Mouse (Mus musculus): ENCODE results near the gene Dmtf1. TPM values are rescaled to one million over a fixed set of nuclear protein-coding genes. Genes with fewer than 3 reads are reported as not detected.

Dmtf1 gene
- polyA plus RNA-seq, 1 experiment from 2014 or later: 44.9 TPM

DNA sequence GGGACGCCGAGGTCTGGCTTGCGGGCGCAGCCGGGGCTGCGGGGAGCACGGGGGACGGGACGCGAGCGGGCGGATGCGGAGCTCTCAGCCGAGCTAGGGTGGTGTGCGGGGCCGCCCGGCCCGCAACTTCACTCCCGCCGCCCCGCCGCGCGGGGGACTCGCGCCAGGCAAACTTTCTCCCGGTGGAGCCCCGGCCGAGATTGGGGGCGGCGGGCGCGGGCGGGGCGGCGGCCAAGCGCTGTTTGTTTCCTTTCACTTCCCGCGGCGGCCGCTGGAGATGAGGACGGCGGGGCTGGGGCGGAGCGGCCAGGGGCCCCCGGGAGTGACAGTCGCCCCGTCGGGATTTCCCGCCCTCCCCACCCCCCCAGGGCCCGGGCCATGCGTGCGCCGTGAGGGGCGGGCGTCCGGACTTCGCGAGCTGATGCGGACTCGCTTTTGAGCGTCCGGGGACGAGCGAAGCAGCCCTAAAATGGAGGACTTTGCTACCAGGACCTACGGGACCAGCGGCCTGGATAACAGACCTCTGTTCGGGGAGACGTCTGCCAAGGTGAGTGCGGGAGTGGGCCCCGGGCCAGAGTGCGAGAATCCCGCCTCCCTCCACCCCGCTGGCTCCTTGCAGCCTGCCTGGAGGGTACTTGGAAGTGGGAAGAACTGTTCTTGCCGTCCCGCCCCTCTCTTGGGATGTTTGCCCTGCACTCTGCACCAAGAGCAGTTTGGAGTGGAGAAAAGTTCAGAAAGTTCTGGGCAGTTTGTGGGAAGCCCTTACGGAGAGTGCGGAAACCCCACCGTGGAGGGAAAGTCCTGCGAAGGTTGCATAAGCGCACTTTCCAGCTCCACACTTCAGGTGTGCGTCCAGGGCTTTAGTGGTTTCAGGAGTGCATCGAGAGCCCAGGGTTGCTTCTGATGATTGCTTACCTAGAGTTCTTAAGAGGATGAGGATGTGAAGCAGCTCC, 60.5 kb downstream of the Dmtf1 start:
- Histone ChIP-seq H3K4me3 (ENCODE audit: low read length) (peak overlapping the region; percentile 91), H3K27ac (ENCODE audit: low read length) (peak overlapping the region; percentile 98), H3K9me3 (ENCODE audit: control insufficient read depth, low read length) (peaks cover 3% of the 10 kb centered on the region), H3K27me3 (ENCODE audit: control insufficient read depth, insufficient read depth, low read depth, low read length) (peaks cover 2% of the 10 kb centered on the region; the same call in 1 of the 2 replicates), H3K4me1 (replicated peaks; ENCODE audit: control insufficient read depth, insufficient read depth, low read length) (peaks cover 11% of the 10 kb centered on the region), H3K9ac (ENCODE audit: low read length) (peak overlapping the region; percentile 89), H3K4me2 (ENCODE audit: low read depth, low read length) (peak overlapping the region; percentile 86), H3K36me3 (ENCODE audit: control insufficient read depth, insufficient read depth, low read length) (no peaks in the 10 kb centered on the region; the same call in 1 of the 2 replicates)
- 1% methylated on average over 44 of the region's 83 CpGs for WGBS
- peak; percentile 86 for ATAC-seq (ENCODE audit: low read depth)

DNA sequence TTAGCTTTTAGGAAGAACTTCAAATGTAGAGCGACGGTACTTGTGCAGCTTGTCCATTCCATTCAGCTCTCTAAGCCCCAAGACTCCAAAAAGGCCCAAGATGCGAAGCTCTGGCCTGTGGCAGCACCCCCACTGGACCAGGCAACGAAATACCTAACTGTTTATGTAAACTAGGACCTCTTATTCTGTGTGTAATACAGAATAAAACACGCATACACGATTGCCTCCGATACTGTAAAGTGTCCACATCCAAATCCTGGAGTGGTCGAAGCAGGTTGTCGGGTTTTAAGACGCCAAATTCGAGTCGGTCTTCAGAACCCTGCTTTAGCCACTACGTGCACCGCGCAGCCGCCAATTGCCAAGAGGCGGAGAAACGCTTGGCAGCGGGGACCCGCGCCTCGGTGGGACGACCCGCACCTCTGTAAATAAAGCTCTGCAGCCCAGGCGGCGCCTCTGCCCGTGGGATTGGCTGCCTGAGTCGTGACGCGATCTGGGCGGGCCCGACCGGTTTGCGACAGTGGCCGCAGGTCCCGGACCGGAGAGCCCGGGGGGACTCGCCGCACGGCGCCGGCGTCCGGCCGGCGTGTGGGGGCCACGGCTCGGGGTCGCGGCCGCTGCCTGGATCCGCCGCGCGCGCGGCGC, 61.2 kb downstream of the Dmtf1 start, which contains the start of gene Tmem243:
Gene Tmem243 (plus strand): TSS at position 462 of the 642 bp plus-strand sequence.
- WGBS: under 1% methylated on average over 55 of the region's 59 CpGs
- Histone ChIP-seq H3K27ac (ENCODE audit: low read length) (peak within 1 kb of the TSS; percentile 98), H3K27me3 (ENCODE audit: control insufficient read depth, insufficient read depth, low read depth, low read length) (peaks cover 2% of the 10 kb centered on the region; the same call in 1 of the 2 replicates), H3K9me3 (ENCODE audit: control insufficient read depth, low read length) (peaks cover 5% of the 10 kb centered on the region), H3K4me2 (ENCODE audit: low read depth, low read length) (peak within 1 kb of the TSS; percentile 86), H3K4me1 (replicated peaks; ENCODE audit: control insufficient read depth, insufficient read depth, low read length) (peaks cover 11% of the 10 kb centered on the region), H3K9ac (ENCODE audit: low read length) (peak within 1 kb of the TSS; percentile 89), H3K4me3 (ENCODE audit: low read length) (peak within 1 kb of the TSS; percentile 91), H3K36me3 (ENCODE audit: control insufficient read depth, insufficient read depth, low read length) (no peaks in the 10 kb centered on the region)
- ATAC-seq (ENCODE audit: low read depth): peak; percentile 94

DNA sequence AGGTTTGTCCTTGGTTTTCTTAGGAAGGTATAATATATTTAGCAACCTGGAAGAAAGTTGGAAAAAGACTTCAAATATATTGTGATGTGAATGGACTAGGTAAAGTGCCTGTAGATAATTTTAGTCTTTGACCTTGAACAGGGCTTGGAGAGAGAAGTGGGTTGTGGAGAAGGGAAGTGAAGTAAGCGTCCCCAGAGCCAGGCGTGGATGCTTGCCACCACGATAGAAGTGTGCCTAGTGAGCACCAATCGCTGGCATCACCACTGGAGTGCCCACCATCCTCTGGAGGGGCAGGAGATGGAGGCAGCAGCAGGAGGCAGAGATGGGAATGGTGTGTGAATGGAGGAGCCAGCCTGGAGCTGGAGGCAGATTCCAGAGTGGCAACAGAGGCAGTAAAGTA, 68.1 kb downstream of the Dmtf1 start:
- no peaks in the 10 kb centered on the region for H3K4me1 ChIP-seq (replicated peaks; ENCODE audit: control insufficient read depth, insufficient read depth, low read length)
- H3K4me2 ChIP-seq (ENCODE audit: low read depth, low read length): no peak overlapping the region
- H3K9me3 ChIP-seq (ENCODE audit: control insufficient read depth, low read length): peaks cover 5% of the 10 kb centered on the region
- no peak overlapping the region for H3K27ac ChIP-seq (ENCODE audit: low read length)
- 72% methylated on average over 4 of the region's 4 CpGs for WGBS
- H3K27me3 ChIP-seq (ENCODE audit: control insufficient read depth, insufficient read depth, low read depth, low read length): no peaks in the 10 kb centered on the region
- H3K4me3 ChIP-seq (ENCODE audit: low read length): no peak overlapping the region
- no peak for ATAC-seq (ENCODE audit: low read depth)
- H3K9ac ChIP-seq (ENCODE audit: low read length): no peak overlapping the region
- H3K36me3 ChIP-seq (ENCODE audit: control insufficient read depth, insufficient read depth, low read length): no peaks in the 10 kb centered on the region

DNA sequence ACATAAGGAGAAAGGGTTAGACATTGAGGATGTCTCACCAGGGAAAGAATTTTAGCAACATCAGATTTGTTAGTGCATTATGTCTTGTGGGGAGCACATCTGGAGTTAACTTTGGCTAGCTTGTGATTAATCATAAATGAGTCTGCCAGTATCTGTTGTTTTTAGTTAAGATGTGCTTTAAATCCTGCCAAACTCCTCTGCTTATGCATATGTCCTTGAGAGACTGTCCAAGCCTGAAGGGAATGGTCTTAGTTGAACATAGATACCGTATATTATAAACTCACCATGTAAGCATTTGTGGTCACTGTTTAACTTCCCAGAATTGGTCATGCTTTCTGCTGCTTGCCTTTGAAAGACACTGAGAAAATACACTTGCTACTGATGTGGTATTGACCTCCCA, 68.9 kb downstream of the Dmtf1 start:
- ATAC-seq (ENCODE audit: low read depth): no peak
- 66% methylated on average over 1 of the region's 1 CpGs for WGBS

DNA sequence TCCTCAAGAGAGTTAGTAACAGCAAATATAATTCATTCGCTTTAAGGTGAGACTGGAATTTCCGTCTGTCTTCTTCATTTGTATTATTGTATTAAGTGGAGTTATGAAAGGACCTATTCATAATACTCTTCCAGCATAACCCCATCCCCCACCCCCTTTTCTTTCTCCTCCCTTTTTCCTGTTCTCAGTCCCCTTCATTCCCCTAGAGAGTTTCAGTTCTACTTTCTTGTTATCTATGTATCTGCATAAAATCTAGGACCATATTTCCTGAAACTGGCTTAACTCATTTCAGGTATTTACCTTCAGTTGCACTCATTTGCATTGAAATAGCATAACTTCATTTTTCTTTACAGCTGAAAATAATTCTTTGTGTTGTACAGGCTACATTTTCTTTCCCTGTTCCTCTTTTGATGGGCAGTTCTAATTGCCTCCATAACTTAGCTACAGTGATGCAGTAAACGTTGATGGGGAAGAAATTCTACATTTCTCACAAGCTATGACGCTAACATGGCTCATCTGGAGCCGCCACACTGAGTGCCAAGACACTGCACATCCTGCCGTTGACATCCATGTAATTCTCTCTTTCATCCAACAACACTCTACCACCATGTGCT, 71.0 kb downstream of the Dmtf1 start:
- H3K9me3 ChIP-seq (ENCODE audit: control insufficient read depth, low read length): no peaks in the 10 kb centered on the region
- no peak for ATAC-seq (ENCODE audit: low read depth)
- no peak overlapping the region for H3K4me2 ChIP-seq (ENCODE audit: low read depth, low read length)
- H3K4me1 ChIP-seq (replicated peaks; ENCODE audit: control insufficient read depth, insufficient read depth, low read length): no peaks in the 10 kb centered on the region
- H3K36me3 ChIP-seq (ENCODE audit: control insufficient read depth, insufficient read depth, low read length): no peaks in the 10 kb centered on the region
- whole genome bisulfite sequencing: 58% methylated on average over 6 of the region's 6 CpGs
- H3K4me3 ChIP-seq (ENCODE audit: low read length): no peak overlapping the region
- no peak overlapping the region for H3K9ac ChIP-seq (ENCODE audit: low read length)
- no peaks in the 10 kb centered on the region for H3K27me3 ChIP-seq (ENCODE audit: control insufficient read depth, insufficient read depth, low read depth, low read length)
- H3K27ac ChIP-seq (ENCODE audit: low read length): no peak overlapping the region

More for the DNA sequence above, 68.9 kb downstream of the Dmtf1 start:
- Histone ChIP-seq H3K9me3 (ENCODE audit: control insufficient read depth, low read length) (peaks cover 5% of the 10 kb centered on the region), H3K4me3 (ENCODE audit: low read length) (no peak overlapping the region), H3K4me1 (replicated peaks; ENCODE audit: control insufficient read depth, insufficient read depth, low read length) (no peaks in the 10 kb centered on the region), H3K27ac (ENCODE audit: low read length) (no peak overlapping the region), H3K27me3 (ENCODE audit: control insufficient read depth, insufficient read depth, low read depth, low read length) (no peaks in the 10 kb centered on the region), H3K36me3 (ENCODE audit: control insufficient read depth, insufficient read depth, low read length) (no peaks in the 10 kb centered on the region), H3K4me2 (ENCODE audit: low read depth, low read length) (no peak overlapping the region), H3K9ac (ENCODE audit: low read length) (no peak overlapping the region)

DNA sequence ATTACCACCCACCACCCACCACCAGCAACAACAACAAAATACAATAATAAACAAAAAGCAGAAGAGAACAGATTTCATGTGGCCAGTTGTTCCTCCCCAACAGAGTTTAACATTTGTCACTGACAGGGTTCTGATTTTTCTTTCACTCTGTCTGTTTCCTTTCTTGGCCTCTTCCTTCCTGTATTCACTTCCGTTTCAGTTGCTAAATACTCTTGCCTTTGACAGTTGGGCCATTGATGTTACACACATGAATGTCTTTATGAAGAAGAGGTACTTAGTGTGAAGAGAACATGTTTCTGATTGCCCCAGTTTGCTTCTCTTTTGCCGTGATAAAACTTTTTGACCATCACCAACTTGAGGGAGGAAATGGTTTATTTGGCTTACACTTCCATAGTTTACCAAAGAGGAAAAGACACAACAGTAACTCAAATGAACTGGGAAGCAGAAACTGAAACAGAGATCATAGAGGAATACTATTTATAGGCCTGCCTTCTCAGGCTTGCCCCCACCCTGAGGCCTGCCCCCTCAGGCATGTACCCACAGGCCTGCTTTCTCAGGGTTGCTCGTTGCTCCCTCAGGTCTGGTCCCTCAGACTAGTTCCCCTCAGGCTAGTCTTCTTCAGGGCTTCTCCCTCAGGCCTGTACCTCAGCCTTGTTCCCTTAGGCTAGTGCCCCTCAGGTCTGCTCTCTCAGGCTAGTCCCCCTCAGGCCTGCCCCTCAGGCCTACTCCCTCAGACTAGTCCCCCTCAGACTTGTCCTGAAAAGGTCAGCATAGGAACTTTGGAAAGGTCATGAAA, 74.5 kb downstream of the Dmtf1 start:
- Histone ChIP-seq H3K9me3 (ENCODE audit: control insufficient read depth, low read length) (no peaks in the 10 kb centered on the region), H3K4me1 (replicated peaks; ENCODE audit: control insufficient read depth, insufficient read depth, low read length) (no peaks in the 10 kb centered on the region), H3K9ac (ENCODE audit: low read length) (no peak overlapping the region), H3K27me3 (ENCODE audit: control insufficient read depth, insufficient read depth, low read depth, low read length) (no peaks in the 10 kb centered on the region), H3K4me2 (ENCODE audit: low read depth, low read length) (no peak overlapping the region), H3K36me3 (ENCODE audit: control insufficient read depth, insufficient read depth, low read length) (no peaks in the 10 kb centered on the region), H3K27ac (ENCODE audit: low read length) (no peak overlapping the region), H3K4me3 (ENCODE audit: low read length) (no peak overlapping the region)
- ATAC-seq (ENCODE audit: low read depth): 0 out of 2 replicates have a peak, but pooled peaks have one; percentile 15
- 52% methylated on average over 3 of the region's 3 CpGs for WGBS

DNA sequence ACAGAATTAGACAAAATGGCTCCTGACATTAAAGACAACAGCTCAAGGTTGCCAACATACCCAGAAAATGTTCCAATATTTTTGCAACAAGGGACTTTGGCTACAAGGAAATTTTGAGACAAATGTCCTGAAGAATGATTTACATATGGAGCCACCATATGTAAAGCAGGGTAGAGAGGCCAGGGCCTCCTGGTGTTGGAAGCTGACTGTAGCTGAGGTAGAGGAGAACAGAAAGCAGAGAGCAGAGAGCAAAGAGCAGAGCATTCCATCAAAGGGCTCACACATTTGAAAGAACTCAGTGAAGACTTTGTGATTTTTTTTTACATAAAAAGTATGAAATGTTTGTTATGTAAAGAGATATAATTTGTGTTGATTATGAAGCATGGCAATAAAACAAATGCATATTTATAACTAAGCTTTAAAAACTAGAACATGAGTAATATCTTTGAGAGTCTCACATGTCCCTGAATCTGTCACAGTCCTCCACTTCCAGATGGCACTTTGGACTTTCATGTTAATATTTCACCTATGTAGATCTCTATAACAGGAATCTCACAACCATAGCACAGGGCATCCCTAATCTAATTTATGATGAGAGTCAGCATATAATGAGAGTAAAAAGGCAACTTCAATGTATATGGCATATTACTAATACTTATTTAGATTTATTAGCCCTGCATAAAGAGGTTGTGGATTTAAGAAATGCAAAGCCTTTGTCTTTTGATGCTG, 81.6 kb downstream of the Dmtf1 start:
- ATAC-seq (ENCODE audit: low read depth): no peak
- H3K27ac ChIP-seq (ENCODE audit: low read length): no peak overlapping the region
- H3K9ac ChIP-seq (ENCODE audit: low read length): no peak overlapping the region

DNA sequence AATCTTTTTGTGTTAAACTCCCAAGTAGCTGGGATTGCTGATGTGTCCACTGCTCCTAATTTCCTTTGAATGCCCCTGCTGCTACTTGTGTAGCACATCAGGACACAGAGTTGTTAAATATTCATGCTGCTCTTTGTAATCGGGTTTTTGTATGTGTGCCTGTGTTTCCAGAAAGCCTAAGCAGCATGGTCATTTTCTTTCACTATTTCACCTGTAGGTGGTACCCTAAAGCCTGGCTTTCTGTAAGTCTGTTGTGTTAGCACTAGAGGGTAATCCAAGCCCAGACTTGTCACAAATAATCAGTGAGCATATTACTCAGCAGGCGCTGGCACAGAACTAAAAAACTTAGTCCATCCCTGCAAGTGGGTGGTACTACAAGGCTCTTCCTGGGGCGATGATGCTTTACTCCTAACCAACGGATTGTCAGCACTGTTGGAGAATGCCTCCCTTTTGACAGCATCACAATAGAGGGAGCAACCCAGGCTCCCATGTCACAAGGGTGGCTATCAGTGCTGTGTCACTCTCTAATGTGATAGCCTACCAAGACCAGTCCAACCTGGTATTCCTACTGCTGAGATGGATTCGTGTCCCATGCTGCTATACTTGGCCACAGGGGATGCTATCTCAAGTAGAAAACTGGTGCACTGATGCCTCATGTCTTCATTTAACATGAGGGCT, 88.3 kb downstream of the Dmtf1 start:
- Histone ChIP-seq H3K4me1 (replicated peaks; ENCODE audit: control insufficient read depth, insufficient read depth, low read length) (no peaks in the 10 kb centered on the region), H3K4me2 (ENCODE audit: low read depth, low read length) (no peak overlapping the region), H3K9me3 (ENCODE audit: control insufficient read depth, low read length) (no peaks in the 10 kb centered on the region), H3K27me3 (ENCODE audit: control insufficient read depth, insufficient read depth, low read depth, low read length) (no peaks in the 10 kb centered on the region), H3K36me3 (ENCODE audit: control insufficient read depth, insufficient read depth, low read length) (no peaks in the 10 kb centered on the region), H3K27ac (ENCODE audit: low read length) (no peak overlapping the region), H3K4me3 (ENCODE audit: low read length) (no peak overlapping the region), H3K9ac (ENCODE audit: low read length) (no peak overlapping the region)
- ATAC-seq (ENCODE audit: low read depth): peak; percentile 47; the same call in 1 of the 2 replicates
- 53% methylated on average over 5 of the region's 5 CpGs for WGBS

More for the DNA sequence above, 81.6 kb downstream of the Dmtf1 start:
- Histone ChIP-seq H3K36me3 (ENCODE audit: control insufficient read depth, insufficient read depth, low read length) (no peaks in the 10 kb centered on the region), H3K4me1 (replicated peaks; ENCODE audit: control insufficient read depth, insufficient read depth, low read length) (no peaks in the 10 kb centered on the region), H3K4me2 (ENCODE audit: low read depth, low read length) (no peak overlapping the region), H3K4me3 (ENCODE audit: low read length) (no peak overlapping the region), H3K9me3 (ENCODE audit: control insufficient read depth, low read length) (no peaks in the 10 kb centered on the region), H3K27me3 (ENCODE audit: control insufficient read depth, insufficient read depth, low read depth, low read length) (no peaks in the 10 kb centered on the region)
